Mouse (Mus musculus): Measurements from ENCODE around the gene Mtap. TPM values are rescaled to one million over a fixed set of nuclear protein-coding genes. Genes with fewer than 3 reads are reported as not detected.

Mtap gene
- polyA plus RNA-seq, 1 experiment from 2014 or later, result 110 TPM

DNA sequence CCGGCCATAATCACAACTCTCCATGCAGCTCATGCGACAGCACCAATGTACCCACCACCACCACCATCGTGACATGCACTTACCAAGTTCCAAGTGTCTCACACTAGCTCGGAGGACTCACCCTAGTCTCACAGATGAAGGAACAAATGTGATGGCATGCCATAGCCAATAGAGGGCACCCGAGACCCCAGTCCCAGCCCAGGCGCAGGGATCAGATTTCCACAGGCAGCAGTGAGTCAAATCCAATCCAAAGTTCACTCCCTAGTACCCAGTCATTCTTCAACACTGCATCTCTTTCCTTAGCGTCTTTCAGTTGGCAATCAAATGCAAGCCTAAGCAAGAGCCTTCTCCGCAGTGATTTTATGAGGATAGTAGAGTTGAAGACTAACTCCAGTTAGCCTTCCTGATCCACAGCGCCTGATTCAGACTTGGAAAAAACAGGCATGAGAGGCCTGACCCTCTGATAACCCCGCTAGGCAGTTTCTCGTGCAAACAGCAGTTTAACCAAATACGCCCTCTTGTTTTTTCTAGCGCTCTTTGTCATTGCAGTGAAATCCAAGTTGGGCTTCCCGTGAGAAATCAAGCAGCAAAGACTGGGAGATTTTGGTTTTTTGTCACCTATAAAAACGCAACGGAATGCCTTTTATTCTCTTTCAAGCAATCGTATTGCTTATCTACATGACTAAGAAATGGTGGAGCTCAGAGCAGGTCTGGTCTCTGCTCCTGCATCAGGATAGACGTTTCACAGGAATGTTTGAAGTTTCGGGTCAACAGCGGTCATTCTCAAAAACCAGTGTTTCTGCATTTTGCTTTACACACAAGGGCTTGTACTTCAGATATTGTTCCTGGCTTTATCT, 8.6 kb upstream of the Mtap start:
- H3K4me2 ChIP-seq (ENCODE audit: low read depth, low read length, severe bottlenecking), result no peak overlapping the region
- ATAC-seq (replicated peaks; ENCODE audit: low FRiP score) (peak; percentile 67), DNase-seq (ENCODE audit: low spot score) (peak; percentile 85)
- H3K36me3 ChIP-seq (ENCODE audit: control insufficient read depth, insufficient read depth, low read length), result no peaks in the 10 kb centered on the region
- no peak overlapping the region for H3K27ac ChIP-seq (ENCODE audit: low read depth, low read length)
- H3K9me3 ChIP-seq (ENCODE audit: control insufficient read depth, low read length), result no peaks in the 10 kb centered on the region
- H3K4me1 ChIP-seq (replicated peaks; ENCODE audit: control insufficient read depth, insufficient read depth, low read length), result no peaks in the 10 kb centered on the region
- H3K27me3 ChIP-seq (ENCODE audit: control insufficient read depth, insufficient read depth, low read length), result no peaks in the 10 kb centered on the region
- H3K9ac ChIP-seq (ENCODE audit: low read length), result no peak overlapping the region
- WGBS, result 32% methylated on average over 20 of the region's 20 CpGs
- no peak overlapping the region for H3K4me3 ChIP-seq (ENCODE audit: low read depth, low read length)

DNA sequence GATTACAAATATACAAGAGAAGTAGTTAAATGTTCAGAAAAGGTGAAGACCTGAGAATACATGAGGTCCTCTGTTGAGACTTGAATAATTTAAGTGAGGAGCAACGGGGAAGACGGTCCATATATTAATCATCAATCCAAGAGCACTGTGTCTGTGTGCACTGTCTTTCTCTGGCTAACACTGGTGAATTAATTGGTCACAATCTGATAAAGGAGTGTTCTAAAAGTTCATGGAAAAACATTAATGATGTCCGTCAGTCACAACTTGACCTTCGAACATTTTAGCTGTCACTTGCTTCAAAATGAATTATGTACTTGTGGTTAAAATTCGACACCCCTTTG, 8.0 kb upstream of the Mtap start:
- Histone ChIP-seq H3K27ac (ENCODE audit: low read depth, low read length) (no peak overlapping the region), H3K4me3 (ENCODE audit: low read depth, low read length) (no peak overlapping the region), H3K4me2 (ENCODE audit: low read depth, low read length, severe bottlenecking) (no peak overlapping the region), H3K36me3 (ENCODE audit: control insufficient read depth, insufficient read depth, low read length) (no peaks in the 10 kb centered on the region), H3K27me3 (ENCODE audit: control insufficient read depth, insufficient read depth, low read length) (no peaks in the 10 kb centered on the region), H3K9me3 (ENCODE audit: control insufficient read depth, low read length) (no peaks in the 10 kb centered on the region), H3K4me1 (replicated peaks; ENCODE audit: control insufficient read depth, insufficient read depth, low read length) (no peaks in the 10 kb centered on the region), H3K9ac (ENCODE audit: low read length) (no peak overlapping the region)
- DNase-seq (ENCODE audit: low spot score), result no peak
- WGBS, result 77% methylated on average over 5 of the region's 5 CpGs
- no peak for ATAC-seq (replicated peaks; ENCODE audit: low FRiP score)

DNA sequence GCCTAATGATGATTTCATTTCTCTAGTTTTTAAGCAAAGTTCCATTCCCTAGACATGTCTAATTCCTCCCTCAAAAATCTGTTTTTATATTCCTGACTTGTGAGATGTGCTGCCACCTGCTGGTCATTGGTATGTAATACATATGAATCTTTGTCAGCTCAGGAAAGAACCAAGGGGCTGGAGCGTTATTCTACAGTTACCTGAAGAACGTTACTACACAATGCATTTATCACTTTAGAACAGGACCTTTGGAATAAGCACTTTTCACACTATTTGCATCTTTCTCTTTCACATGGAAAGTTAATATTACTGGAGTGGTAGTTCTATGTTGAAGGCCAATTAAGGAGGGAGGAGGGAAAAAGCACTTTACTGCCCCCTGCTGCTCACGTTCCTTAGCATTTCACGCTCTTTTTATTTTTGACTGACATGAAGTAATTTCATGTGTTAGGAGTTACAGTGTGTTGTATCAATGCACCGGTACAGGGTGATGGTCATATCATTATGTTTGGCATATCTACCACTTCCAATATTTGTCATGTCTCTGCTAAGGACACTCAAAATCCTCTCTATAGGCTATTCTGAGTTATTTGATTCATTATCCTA, 7.5 kb upstream of the Mtap start:
- Histone ChIP-seq H3K4me2 (ENCODE audit: low read depth, low read length, severe bottlenecking) (no peak overlapping the region), H3K27ac (ENCODE audit: low read depth, low read length) (no peak overlapping the region), H3K9ac (ENCODE audit: low read length) (no peak overlapping the region), H3K36me3 (ENCODE audit: control insufficient read depth, insufficient read depth, low read length) (no peaks in the 10 kb centered on the region), H3K27me3 (ENCODE audit: control insufficient read depth, insufficient read depth, low read length) (no peaks in the 10 kb centered on the region), H3K9me3 (ENCODE audit: control insufficient read depth, low read length) (no peaks in the 10 kb centered on the region), H3K4me1 (replicated peaks; ENCODE audit: control insufficient read depth, insufficient read depth, low read length) (no peaks in the 10 kb centered on the region), H3K4me3 (ENCODE audit: low read depth, low read length) (no peak overlapping the region)
- DNase-seq (ENCODE audit: low spot score) (peak; percentile 61), ATAC-seq (replicated peaks; ENCODE audit: low FRiP score) (peak; percentile 66)
- 5% methylated on average over 5 of the region's 5 CpGs for WGBS

DNA sequence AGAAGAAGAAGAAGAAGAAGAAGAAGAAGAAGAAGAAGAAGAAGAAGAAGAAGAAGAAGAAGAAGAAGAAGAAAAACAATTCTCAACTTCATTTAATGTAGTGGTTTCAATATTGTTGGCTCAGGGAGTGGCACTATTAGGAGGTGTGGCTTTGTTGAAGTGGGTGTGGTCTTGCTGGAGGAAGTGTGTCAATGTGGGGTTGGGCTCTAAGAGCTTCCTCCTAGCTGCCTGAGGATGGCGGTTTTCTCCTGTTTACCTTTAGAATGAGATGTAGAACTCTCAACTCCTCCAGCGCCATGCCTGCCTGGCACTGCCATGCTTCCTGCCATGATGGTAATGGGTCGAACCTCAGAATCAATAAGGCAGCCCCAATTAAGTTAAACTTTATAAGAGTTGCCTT, 5.1 kb upstream of the Mtap start:
- Histone ChIP-seq H3K4me2 (ENCODE audit: low read depth, low read length, severe bottlenecking) (no peak overlapping the region), H3K4me3 (ENCODE audit: low read depth, low read length) (no peak overlapping the region), H3K9ac (ENCODE audit: low read length) (no peak overlapping the region), H3K9me3 (ENCODE audit: control insufficient read depth, low read length) (no peaks in the 10 kb centered on the region), H3K4me1 (replicated peaks; ENCODE audit: control insufficient read depth, insufficient read depth, low read length) (no peaks in the 10 kb centered on the region), H3K27ac (ENCODE audit: low read depth, low read length) (no peak overlapping the region), H3K36me3 (ENCODE audit: control insufficient read depth, insufficient read depth, low read length) (no peaks in the 10 kb centered on the region), H3K27me3 (ENCODE audit: control insufficient read depth, insufficient read depth, low read length) (no peaks in the 10 kb centered on the region)
- no peak for ATAC-seq (replicated peaks; ENCODE audit: low FRiP score)
- no peak for DNase-seq (ENCODE audit: low spot score)
- WGBS, result 83% methylated on average over 3 of the region's 3 CpGs

DNA sequence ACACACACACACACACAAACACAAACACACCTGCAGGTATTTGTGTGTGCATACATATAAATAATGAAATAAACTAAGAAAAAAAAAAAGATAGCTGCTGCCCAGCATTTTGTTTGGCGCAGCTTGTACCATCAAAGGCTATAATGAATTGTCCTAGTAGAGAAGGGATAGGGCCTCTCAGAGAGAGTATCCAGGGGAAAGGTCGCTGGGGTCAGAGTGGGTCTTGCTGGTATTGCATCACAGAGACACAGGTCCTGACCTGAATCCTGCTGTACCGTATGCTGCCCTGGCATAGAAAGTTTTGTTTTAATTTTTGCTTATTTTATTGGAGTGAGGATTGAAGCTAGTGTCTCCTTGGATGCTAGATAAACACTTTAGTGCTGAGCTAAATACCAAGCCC, 566 bp upstream of the Mtap start:
- 0 out of 2 replicates have a peak, but pooled peaks have one; percentile 2 for ATAC-seq (replicated peaks; ENCODE audit: low FRiP score)
- Histone ChIP-seq H3K27me3 (ENCODE audit: control insufficient read depth, insufficient read depth, low read length) (no peaks in the 10 kb centered on the region), H3K27ac (ENCODE audit: low read depth, low read length) (0 out of 2 replicates have a peak overlapping the region, but pooled peaks have one; percentile 66), H3K4me3 (ENCODE audit: low read depth, low read length) (no peak overlapping the region), H3K4me1 (replicated peaks; ENCODE audit: control insufficient read depth, insufficient read depth, low read length) (0 out of 2 replicates have a peak, but pooled peaks cover 6% of the 10 kb centered on the region), H3K9me3 (ENCODE audit: control insufficient read depth, low read length) (no peaks in the 10 kb centered on the region), H3K4me2 (ENCODE audit: low read depth, low read length, severe bottlenecking) (peak overlapping the region; percentile 72; the same call in 1 of the 2 replicates), H3K36me3 (ENCODE audit: control insufficient read depth, insufficient read depth, low read length) (no peaks in the 10 kb centered on the region), H3K9ac (ENCODE audit: low read length) (no peak overlapping the region; the same call in 1 of the 2 replicates)
- WGBS, result 24% methylated on average over 3 of the region's 3 CpGs
- no peak for DNase-seq (ENCODE audit: low spot score)

DNA sequence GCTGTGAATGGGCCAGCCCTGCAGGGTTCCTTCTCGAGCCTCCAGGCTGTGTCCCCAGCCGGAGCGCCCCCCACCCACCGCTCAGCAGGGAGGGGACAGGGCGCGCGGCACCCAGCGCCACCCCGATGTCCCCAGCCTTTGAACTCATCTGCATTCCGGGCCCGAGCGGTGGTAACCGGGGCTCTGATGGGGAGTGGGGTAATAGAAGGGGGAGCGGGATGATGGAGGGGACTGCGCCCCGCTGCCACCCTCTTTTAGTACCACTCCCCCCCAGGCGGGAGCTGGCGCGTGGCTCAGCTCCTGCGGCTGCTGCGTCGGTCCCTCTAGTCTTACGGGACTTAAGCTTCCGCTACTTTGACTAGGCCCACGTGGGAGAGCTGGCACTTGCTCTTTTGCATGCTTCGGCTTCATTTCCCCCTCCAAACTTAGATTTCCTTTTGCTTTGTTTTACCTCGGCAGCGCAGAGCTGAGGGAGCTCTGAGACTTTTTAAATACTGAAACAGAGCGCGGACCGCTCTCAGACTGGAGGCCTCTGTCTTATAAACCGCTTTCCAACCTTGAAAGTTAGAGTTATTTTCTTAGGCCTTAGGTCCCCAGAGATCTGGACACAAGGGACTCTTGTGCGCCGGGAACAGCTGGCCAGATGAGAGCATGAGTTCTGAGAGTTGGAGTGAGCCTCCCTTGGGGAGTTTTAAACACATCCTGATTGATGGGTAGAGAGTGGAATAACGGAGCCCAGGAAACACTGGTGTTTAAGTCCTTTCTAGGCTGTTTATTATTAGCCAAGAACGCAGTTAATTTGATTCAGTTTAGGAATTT, 829 bp downstream of the Mtap start:
- no peaks in the 10 kb centered on the region for H3K27me3 ChIP-seq (ENCODE audit: control insufficient read depth, insufficient read depth, low read length)
- peak overlapping the region; percentile 72 for H3K4me2 ChIP-seq (ENCODE audit: low read depth, low read length, severe bottlenecking)
- whole genome bisulfite sequencing, result under 1% methylated on average over 36 of the region's 36 CpGs
- 0 out of 2 replicates have a peak, but pooled peaks cover 6% of the 10 kb centered on the region for H3K4me1 ChIP-seq (replicated peaks; ENCODE audit: control insufficient read depth, insufficient read depth, low read length)
- DNase-seq (ENCODE audit: low spot score) (peak; percentile 79), ATAC-seq (replicated peaks; ENCODE audit: low FRiP score) (peak; percentile 75)
- peak overlapping the region; percentile 89 for H3K9ac ChIP-seq (ENCODE audit: low read length)
- no peaks in the 10 kb centered on the region; the same call in 1 of the 2 replicates for H3K36me3 ChIP-seq (ENCODE audit: control insufficient read depth, insufficient read depth, low read length)
- H3K4me3 ChIP-seq (ENCODE audit: low read depth, low read length), result peak overlapping the region; percentile 82
- H3K27ac ChIP-seq (ENCODE audit: low read depth, low read length), result peak overlapping the region; percentile 66
- H3K9me3 ChIP-seq (ENCODE audit: control insufficient read depth, low read length), result no peaks in the 10 kb centered on the region

DNA sequence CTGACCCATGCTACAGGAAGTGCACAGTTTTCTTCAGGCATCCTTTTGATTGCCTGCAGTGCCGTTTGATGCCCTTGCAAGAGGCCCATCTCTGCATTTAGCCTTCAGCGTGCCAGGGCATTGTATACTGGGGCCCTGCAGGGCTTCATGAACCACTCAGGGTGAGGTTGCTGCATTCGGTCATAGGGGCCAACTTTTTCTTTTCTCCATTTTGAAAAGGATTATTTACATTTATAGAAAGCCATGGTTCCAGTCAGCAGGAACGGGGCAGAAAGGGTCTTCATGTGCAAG, 1.4 kb downstream of the Mtap start:
- Histone ChIP-seq H3K4me1 (replicated peaks; ENCODE audit: control insufficient read depth, insufficient read depth, low read length) (0 out of 2 replicates have a peak, but pooled peaks cover 6% of the 10 kb centered on the region), H3K27ac (ENCODE audit: low read depth, low read length) (no peak overlapping the region; the same call in 1 of the 2 replicates), H3K4me3 (ENCODE audit: low read depth, low read length) (peak overlapping the region; percentile 82), H3K36me3 (ENCODE audit: control insufficient read depth, insufficient read depth, low read length) (no peaks in the 10 kb centered on the region; the same call in 1 of the 2 replicates), H3K9ac (ENCODE audit: low read length) (peak overlapping the region; percentile 89), H3K9me3 (ENCODE audit: control insufficient read depth, low read length) (no peaks in the 10 kb centered on the region), H3K4me2 (ENCODE audit: low read depth, low read length, severe bottlenecking) (peak overlapping the region; percentile 72), H3K27me3 (ENCODE audit: control insufficient read depth, insufficient read depth, low read length) (no peaks in the 10 kb centered on the region)
- ATAC-seq (replicated peaks; ENCODE audit: low FRiP score) (no peak), DNase-seq (ENCODE audit: low spot score) (peak; percentile 56)
- 6% methylated on average over 4 of the region's 4 CpGs for WGBS

DNA sequence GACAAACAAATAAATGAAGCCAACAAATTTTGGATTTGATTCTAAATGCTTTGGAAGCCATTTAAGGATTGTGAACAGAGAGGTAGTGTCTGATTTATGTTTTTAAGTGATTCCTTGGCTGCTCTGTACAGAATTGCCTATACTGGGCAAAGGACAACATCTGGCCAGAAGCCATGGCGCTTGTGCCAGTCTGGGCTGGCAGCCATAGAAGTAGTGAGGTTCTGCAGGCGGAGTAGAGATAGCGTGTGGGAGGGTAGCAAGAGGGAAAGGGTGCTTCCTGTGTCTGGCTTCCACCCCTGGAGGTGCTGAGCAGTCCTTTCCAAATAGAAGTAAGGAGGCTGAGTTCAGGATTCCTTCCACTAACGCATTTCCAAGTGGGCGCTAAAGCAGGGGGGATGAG, 3.9 kb downstream of the Mtap start:
- WGBS, result 86% methylated on average over 5 of the region's 5 CpGs
- H3K4me1 ChIP-seq (replicated peaks; ENCODE audit: control insufficient read depth, insufficient read depth, low read length), result 0 out of 2 replicates have a peak, but pooled peaks cover 6% of the 10 kb centered on the region
- H3K4me3 ChIP-seq (ENCODE audit: low read depth, low read length), result no peak overlapping the region
- no peak overlapping the region for H3K9ac ChIP-seq (ENCODE audit: low read length)
- no peaks in the 10 kb centered on the region for H3K27me3 ChIP-seq (ENCODE audit: control insufficient read depth, insufficient read depth, low read length)
- no peaks in the 10 kb centered on the region for H3K9me3 ChIP-seq (ENCODE audit: control insufficient read depth, low read length)
- no peaks in the 10 kb centered on the region; the same call in 1 of the 2 replicates for H3K36me3 ChIP-seq (ENCODE audit: control insufficient read depth, insufficient read depth, low read length)
- ATAC-seq (replicated peaks; ENCODE audit: low FRiP score) (no peak), DNase-seq (ENCODE audit: low spot score) (no peak)
- no peak overlapping the region for H3K27ac ChIP-seq (ENCODE audit: low read depth, low read length)
- H3K4me2 ChIP-seq (ENCODE audit: low read depth, low read length, severe bottlenecking), result no peak overlapping the region

All from forebrain, embryonic 11.5 days (tissue).